Mouse (Mus musculus) adrenal gland, adult 2 months (tissue): Measurements from ENCODE around the gene Spc24. TPM values are rescaled to one million over a fixed set of nuclear protein-coding genes. Genes with fewer than 3 reads are reported as not detected.
A peak's percentile ranks its signal among the peaks of the same experiment; 100 is the strongest.
"Not testable (repeated sequence)": the region's sequence is repeated elsewhere in the genome, so short reads cannot be mapped to it uniquely, and the experiment has no call there.

Source experiments
- DNase-seq: peaks from one replicate; pipeline ENCODE4 v3.0.0; 2021
- long read RNA-seq: library from polyadenylated mRNA; stranded (forward); transcript quantifications from one replicate; pipeline ENCODE4 v2.0.0, GENCODE M21; 2021
- polyA plus RNA-seq: library from polyadenylated mRNA; depleted of rRNA; stranded (reverse); fragments of >200 nt; gene quantifications from 2 replicates; pipeline ENCODE4 v1.2.3, GENCODE M21; 2012; rRNA removed
- total RNA-seq, 2 experiments: library from RNA; stranded (reverse); gene quantifications; 2 replicates each; pipeline ENCODE4 v1.2.3; 2021

The Spc24 gene
- total RNA-seq (1 to 10 TPM; 1.9 to 3.7 TPM), polyA plus RNA-seq (1.4 and 1.5 TPM in 2 replicates)
- long read RNA-seq = 0 reads

DNA sequence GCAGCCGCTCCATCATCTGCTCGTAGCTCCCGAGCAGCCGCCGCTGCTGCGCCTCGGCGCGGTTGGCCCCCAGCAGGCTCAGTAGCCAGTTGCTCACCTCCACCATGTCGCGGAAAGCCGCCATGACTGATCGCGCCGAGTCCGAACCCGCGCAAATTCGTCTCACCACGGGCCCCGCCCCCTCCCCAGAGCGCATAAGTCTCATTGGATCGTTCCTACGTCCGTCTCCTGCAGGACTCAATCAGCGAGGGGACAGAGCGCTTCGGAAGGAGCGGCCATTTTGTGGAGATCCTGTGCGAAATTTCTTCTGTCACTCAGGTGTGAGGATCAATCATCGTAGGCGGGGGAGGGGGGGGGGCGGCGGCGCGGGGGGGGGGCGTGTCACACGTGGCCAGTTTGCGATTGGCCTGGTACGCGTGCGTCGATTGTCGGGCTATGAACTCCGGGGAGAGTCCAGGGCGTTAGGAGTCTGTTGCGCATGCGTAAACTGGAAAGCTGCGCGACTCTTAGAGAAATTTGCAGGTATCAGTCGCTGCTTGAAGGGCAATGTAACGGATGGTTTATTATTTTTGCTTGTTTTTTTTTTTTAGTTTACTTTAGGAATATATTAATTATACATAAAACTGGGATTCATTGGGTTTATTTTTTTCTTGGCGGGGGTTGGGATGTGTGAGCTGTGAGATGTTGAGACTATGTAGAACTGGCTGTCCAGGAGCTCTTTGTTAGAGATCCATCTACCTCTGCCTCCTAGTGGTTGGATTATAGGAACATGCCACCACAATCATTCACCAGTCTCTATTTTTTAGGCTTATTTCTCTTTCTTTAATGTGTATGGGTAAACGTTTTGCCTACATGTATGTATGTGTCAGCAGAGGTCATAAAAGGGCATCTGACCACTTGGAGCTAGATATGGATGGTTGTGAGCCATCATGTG is at the start of gene Spc24:
TSS of gene Spc24 (minus strand) at position 149 of the 934 bp plus-strand sequence.
- peak; percentile 96 for DNase-seq

DNA sequence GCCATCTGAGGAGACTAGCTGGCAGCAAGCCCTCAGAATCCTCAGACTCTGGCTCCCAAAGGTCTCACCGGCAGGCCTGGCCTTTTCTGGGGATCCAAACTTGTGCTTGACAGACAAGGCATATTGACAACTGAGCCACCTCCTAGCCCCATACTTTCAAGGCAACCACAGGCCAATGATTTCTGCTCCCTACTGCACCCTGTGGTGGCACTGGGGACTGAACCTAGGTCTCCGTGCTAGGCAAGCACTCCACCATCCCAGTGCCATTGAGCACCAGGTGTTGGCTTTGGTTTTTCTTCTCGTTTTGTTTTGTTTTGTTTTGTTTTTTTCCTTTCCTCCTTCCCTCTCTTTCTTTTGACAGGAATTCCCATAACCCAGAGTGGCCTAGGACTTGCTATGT is 48.5 kb upstream of the Spc24 start:
- no peak for DNase-seq

DNA sequence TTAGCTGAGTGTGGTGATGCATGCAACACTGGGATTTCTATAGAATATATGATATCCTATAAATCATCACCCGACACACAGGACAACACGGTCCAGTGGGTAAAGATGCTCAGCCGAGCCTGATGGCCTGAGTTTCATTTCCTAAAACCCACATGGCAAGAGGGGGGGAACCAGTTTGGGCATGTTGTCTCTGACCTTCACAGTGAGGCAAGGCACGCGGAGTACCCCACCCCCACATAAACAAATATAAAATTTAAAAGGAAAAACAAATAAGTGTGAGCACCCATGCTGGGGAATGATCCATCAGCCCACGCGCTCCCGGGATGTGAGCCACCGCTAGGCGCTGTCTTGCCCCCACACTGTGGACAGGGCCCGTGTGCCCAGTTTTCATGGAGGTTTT is 46.9 kb upstream of the Spc24 start:
- DNase-seq = no peak

DNA sequence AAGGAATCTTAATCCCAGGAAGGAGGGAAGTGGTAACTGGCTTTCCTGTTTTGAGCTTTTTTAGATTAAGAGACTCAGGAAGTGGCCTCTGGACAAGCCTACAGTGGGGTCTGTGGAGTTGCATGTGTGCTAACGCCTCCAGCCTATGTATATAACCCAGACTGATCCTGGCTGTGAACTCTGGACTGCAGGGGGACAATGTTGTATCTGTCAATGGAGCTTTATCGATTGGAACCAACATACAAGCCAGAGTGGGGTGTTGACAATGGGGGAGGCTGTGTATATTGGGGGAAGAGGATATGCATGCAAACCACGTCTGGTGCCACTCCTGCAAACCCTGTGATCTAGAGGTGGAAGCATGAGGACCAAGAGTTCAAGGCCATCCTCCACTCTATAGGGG is 46.3 kb upstream of the Spc24 start:
- DNase-seq = no peak

DNA sequence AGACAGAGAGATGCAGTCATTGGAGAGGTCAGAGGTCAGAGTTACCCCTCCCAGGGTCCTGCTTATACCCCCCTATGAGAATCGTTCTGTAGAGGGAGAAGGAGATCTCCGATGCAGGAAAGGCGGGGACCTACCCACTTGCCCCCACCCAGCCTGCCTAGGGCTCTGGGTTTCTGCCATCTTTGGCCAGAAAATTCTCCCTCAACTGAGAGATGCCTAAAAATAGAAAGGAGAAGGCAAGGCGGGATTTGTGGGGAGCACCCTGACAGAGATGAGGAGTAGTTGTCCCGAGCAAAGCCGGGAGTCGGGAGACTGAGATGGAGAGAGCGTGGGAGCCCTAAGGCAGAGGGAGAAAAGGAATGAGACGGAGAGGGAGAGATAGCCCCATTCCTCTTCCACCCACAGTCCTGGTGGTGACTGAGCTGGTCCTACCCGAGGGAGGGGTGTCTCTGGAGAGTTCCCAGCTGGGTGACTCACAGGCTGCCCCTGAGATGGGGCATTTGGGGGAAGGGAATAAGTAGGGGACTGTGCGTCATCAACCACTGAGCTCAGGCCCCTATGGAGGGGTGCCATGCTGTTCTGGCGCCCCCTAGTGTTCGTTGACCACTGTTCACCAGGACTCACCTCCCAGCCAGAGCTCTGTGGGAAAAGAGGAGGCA is 44.0 kb upstream of the Spc24 start:
- DNase-seq = peak; percentile 93

DNA sequence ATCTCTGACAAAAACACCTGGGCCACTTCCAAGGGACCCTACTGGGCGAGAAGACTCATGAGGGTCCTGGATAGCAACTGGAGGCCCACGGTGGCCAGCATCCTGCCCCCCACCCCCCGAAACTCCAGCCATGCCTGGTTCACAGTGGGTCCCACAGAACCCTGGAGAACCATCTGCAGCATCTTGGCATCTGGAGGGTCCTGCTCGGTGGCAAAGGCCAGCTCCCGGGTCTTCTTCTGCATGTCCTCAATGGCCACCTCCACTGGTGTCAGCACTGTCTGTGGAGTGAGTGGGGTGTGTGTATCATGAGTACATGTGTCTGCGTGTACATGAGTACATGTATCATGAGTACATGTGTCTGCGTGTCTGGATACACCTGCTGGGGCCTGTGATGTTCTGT is 41.5 kb upstream of the Spc24 start:
- DNase-seq = peak; percentile 1

DNA sequence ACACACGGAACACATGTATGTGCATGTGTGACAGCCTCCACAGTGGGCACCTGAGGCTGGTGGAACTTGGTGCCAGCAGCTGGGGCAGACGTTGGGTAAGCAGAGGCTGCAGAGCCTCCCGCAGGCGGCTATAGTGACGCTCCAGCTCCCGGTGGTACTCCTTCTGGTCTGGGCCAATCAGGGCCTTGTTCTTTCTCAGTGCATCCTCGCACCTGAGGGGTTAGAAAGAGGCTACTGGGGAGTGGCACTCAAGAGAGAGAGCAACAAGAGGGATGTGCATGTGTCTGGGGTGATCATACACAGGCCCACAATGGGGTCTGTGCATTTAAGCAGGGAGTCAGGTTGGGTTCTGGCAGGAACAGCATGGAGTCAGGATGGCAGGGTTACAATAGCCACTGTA is 41.0 kb upstream of the Spc24 start:
- peak; percentile 1 for DNase-seq

DNA sequence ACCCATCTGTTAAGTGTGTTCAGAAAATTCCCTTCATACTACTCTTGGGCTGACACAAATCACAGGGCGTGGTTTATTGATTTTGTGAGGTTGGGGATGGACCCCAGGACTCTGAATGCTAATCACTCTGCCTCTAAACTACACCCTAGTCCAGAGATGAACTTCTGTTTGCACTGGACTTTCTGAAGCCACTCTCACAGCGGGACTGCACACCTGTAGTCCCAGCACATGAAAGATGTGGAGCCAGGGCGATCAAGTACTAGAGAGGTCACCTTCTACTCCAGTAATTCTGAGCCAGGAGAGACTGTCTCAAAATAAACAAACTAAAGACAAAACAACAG is 38.9 kb upstream of the Spc24 start:
- no peak for DNase-seq

DNA sequence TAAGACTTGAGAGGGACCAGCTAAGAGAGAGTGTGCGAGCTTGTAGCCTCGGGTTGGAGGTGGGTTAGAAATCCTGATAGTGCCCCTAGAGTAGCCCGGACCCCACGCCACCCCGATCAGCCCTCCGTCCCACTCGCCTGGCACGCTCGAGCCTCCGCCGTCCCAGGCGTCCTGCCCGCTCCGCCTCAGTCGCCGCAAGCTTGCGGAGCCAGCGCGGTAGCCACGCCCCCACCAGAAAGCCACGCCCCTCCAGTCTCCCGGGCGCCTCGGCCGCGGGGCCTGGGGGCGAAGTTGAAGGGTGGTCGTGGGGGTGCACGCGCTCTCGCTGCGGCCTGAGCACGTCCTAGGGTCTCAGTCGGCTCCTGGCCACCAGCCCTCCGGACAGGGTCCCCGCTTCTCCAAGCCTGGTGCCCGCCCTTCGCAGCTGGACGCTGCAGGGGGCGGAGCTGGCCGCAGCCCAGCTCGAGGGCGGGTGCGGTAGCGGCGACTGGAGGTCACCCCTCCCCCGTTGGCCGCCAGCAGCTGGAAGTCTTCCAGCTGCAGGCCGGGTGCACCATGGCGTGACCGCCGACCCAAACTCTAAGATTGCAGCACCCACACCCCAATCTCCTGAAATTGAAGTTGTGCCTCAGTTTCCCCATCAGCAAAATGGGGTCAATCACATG is 38.4 kb upstream of the Spc24 start, which contains the start of gene Kank2:
TSS of gene Kank2 (minus strand) at position 400 of the 665 bp plus-strand sequence.
- peak; percentile 94 for DNase-seq

DNA sequence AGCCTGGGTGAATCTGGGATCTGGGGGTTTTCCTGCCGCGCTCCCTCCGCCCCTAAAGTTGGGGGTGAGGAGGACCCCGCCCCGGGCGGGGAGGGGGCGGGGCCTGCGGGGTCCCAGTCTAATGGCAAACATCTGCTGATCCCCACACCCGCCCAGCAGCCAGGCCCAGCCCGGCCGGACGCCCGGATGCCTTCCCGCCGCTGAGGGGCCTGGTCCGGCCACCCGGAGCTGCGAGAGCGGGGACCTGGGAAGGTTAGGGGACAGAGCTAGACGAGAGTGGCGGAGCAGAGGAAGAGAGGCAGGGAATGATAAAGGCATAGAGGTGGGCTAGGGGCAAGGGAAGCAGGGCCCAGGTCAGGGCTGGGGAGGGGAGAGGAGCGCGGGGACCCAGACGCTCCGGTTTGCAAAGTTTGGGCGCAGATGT is 37.8 kb upstream of the Spc24 start:
- DNase-seq = peak; percentile 76

DNA sequence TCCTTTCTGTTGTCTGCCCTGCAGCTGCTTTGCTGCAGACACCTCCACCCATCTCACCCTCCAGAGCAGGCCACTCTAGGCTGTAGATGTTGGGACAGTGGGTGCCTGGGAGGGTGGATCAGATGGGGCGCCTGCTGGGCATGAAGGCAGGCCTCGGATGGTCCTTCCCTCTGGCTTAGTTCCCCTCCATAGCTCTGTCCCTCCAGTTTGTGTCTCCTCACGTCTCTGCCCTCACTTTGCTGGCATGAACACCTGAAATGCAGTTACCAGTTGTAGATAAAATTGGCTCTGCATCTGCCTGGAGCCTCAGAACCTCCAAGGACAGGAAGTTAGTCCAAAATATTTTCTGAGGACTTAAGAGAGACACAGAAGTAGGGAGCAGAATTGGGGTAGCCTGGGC is 36.8 kb upstream of the Spc24 start:
- DNase-seq = no peak

DNA sequence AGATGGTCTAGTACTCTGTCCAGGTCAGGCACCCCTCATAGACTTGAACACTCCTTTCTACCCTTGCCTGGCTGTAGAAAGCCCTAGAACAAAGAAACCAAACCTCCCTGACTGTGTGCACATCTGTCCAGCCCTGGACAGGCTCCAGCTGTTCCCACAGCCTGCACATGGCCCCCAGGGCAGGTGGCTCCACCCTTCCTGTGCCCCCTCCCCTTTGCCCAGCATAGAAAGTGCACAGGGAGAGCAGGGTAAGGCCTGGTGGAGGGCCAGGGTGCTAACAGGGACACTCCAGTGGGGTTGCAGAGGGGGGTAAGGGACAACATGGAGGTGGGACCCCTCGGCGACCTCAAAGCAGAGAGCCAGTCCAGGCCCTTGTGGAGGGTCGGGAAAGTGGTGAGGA is 36.2 kb upstream of the Spc24 start:
- no peak for DNase-seq

DNA sequence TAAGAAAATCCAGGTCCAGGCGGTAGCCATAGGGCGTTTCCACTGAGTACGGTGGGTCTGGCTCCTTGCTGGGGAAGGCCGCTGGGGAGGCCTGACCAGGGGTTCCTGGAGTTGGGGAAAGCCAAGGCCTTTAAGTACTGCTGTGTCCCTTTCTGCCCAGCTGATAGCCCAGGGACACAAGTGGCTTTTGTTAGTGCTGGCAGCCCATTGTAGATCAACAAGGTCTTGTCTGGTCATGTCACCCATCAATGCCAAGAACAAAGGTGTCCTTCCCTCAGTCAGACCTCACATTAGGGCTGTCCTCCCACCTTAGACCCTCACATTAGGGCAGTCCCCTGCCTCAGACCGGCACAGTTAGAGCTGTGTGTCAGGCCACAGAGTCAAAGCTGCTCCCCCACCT is 35.5 kb upstream of the Spc24 start:
- DNase-seq = no peak

DNA sequence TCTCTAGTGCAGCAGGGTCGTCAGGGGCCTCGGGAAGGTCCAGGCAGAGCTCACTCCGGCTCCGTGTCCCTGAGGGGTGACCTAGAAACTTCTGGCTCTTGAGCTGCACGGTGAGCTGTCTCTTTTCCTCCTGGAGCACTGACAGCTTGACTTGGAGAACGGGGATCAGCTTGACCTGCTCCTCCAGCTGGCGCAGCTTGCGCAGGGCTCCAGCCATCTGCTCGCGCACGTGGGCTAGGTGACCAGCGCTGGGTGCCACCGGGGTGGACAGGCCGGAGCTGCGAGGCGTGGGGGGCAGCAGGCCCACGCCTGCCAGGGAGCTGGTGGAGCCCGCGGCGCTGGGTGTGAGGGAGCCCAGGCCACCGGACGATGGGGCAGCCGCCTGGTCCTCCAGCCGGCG is 34.8 kb upstream of the Spc24 start:
- DNase-seq = no peak

DNA sequence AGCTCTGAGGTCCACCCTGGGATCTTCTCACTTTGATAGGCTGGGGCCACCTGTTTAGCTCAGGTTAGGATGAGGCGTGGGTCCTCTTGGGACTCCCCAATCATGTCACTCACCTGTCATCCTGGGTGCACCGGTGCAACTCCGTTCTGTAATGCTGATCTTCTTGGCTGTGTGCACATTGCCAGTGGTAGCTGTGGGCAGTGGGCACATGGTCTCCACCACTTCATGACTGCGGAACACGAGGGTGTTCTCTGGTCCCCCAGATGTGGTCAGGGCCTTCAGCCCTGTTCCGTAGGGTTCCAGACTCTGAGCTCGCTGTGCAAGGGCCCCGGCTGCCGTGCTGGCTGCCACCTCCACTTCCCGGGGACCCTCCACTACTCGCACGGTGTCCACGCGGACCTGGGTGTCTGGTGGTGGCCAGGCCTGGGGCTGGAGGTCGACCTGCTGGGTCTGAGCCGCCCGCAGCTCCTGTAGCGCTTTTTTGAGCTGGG is 34.3 kb upstream of the Spc24 start:
- no peak for DNase-seq

DNA sequence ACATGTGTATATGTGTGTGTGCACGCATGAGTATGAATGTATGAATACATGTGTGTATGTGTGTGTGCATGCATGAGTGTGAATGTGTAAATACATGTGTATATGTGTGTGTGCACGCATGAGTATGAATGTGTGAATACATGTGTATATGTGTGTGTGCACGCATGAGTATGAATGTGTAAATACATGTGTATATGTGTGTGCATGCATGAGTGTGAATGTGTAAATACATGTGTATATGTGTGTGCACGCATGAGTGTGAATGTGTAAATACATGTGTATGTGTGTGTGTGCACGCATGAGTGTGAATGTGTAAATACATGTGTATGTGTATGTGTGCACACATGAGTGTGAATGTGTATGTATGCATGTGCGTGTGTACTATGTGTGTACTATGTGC is 33.4 kb upstream of the Spc24 start:
- not testable (repeated sequence) for DNase-seq

DNA sequence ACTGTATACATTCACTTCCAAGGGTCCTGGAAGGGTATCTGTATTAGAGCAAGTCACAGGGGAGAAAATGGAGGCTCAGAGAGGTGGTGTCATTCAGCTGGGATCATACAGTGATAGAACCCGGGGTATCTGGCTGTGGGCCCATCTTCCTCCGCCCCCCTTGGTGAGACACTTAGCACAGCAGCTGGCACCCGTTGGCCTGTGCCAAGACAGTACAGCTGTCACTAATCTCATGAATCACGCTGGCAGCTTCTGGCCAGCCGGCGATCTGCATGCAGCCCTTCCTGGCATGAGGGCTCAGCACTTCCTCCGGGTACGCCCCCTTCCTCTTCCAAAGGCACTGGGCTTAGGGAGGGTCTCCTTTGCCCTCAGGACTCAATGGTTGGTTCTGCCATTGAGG is 32.5 kb upstream of the Spc24 start:
- DNase-seq = peak; percentile 67

DNA sequence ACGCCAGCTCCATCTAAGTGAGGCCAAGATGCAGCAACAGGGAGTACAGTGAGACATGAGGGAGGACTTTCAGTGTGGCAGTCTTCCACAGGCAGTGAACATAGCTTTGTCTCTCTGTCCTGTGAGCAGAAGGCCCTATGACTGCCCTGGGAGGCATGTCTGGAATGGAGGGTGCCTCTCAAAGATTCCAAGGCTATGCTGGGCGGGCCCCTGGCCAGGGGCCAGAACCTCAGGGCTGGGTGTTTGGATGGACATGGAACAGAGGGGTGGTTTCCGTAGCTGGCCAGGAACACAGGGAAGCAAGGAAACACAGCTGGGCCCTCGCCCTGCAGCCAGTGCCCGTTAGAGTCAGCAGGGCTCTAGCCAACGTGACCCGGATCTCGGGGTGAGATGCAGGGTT is 31.8 kb upstream of the Spc24 start:
- DNase-seq = peak; percentile 90

DNA sequence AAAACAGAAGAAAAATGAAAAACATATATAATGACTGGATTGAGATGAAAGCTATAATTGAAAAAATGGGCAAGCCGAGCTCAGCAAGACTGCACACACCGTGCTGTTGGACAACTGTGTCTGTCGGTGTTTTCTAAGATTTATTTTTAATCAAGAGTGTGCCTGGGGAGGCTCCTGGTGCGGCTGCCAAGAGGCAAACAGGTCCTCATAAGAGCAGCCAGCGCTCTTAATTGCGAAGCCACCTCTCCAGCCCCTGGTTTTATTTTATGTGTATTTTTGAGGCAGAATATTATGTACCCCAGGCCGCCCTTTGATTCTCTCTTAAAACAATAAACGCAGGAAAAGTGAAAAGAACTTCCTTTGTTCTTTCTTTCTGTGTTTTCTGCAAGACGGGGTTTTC is 28.1 kb upstream of the Spc24 start:
- DNase-seq = no peak

DNA sequence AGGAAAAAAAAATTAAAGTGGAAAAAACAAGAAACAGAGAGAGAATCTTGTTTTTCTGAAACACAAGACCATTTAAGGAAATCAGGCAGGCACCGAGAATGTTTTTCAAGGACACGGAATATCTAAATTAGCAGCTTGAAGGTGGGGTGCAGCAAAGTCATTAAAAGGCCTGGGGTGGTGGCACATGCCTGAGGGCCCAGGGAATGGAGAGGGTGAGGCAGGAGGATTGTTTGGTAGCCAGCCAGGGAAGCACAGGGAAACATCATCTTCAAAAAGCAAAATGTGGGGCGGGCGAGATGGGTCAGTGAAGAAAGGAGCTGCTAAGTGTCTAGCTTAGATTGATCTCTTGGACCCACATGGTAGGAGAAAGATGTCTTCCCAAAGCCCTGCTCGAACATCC is 27.6 kb upstream of the Spc24 start:
- DNase-seq = no peak

DNA sequence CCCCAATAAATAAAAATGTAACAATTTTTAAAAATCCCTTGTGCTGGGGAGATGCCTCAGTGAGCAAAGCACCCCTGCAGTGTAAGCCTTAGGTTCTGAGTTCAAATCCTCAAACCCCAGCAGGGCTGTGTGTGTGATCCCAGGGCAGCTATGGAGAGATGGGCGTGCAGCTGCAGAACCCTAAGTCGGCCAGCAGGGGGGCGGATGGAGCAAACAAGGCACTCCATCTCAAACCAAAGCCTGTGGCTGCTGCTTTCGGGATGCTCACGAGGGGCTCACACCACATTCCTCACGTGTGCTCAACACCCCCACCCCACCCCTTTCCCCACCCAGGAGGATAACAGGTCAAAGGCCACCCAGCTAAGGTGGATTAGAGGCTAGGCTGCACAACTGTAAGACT is 26.8 kb upstream of the Spc24 start:
- peak; percentile 73 for DNase-seq

DNA sequence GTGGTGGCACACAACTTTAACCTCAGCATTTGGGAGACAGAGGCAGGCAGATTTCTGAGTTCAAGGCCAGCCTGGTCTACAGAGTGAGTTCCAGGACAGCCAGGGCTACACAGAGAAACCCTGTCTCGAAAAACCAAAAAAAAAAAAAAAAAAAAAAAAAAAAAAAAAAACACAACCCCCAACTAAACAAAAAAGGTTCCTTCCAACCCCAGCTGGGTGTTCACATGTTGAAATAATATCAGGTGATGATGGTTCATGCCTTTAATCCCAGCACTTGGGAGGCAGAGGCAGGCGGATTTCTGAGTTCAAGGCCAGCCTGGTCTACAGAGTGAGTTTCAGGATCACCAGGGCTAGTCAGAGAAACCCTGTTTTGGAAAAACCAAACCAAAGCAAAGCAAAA is 26.2 kb upstream of the Spc24 start:
- not testable (repeated sequence) for DNase-seq
